Mouse (Mus musculus) CH12.LX (cell line): ENCODE measurements around the gene A730061H03Rik. TPM values are rescaled to one million over a fixed set of nuclear protein-coding genes. Genes with fewer than 3 reads are reported as not detected.
A peak's percentile ranks its signal among the peaks of the same experiment; 100 is the strongest.

Experiments used
- DNase-seq: peaks from one replicate; pipeline ENCODE4 v3.0.0-alpha.2; 2013; ENCODE audit errors: extremely low read depth
- H3K27ac ChIP-seq: 2 replicates; pipeline ENCODE4 v1.5.1; 2012; ENCODE audit warnings: low read depth, mild to moderate bottlenecking, control low read depth, moderate library complexity; ENCODE audit not compliant: insufficient read depth
- H3K27me3 ChIP-seq: replicated peaks from 2 replicates; pipeline ENCODE3; 2012; ENCODE audit warnings: inconsistent platforms
- H3K36me3 ChIP-seq, 2 experiments: replicated peaks in 1 of 2; 2 replicates each; pipeline versions ENCODE3 to v1.6.1; 2012; ENCODE audit warnings: inconsistent platforms in 1 of 2, low read length in 1 of 2, mild to moderate bottlenecking in 1 of 2, mixed read lengths in 1 of 2, moderate library complexity in 1 of 2; ENCODE audit not compliant: control insufficient read depth in 1 of 2, insufficient read depth in 1 of 2
- H3K4me1 ChIP-seq, 2 experiments: 2 replicates each; pipeline ENCODE4 v1.6.1; 2012; ENCODE audit warnings: inconsistent platforms in 1 of 2, moderate library complexity in 1 of 2; ENCODE audit not compliant: insufficient read depth in 2 of 2, control insufficient read depth in 1 of 2
- H3K4me2 ChIP-seq: 2 replicates; pipeline ENCODE4 v1.6.1; 2012; ENCODE audit warnings: low read depth, mild to moderate bottlenecking, control low read depth; ENCODE audit not compliant: poor library complexity, insufficient read depth, severe bottlenecking
- H3K4me3 ChIP-seq, 3 experiments: fragments of 150-350 bp in 1 of 3; sonication (generic) in 1 of 3; replicated peaks in 1 of 3; 2 replicates each; pipeline versions ENCODE3 to v1.5.1; 2011 to 2012; ENCODE audit warnings: low read depth in 2 of 3, low read length in 2 of 3, mild to moderate bottlenecking in 2 of 3, moderate library complexity in 2 of 3, control low read depth in 1 of 3, improper control_type of control experiment in 1 of 3, inconsistent platforms in 1 of 3, mixed read lengths in 1 of 3; ENCODE audit not compliant: poor library complexity in 1 of 3
- H3K79me2 ChIP-seq: replicated peaks from 2 replicates; pipeline ENCODE4 v1.6.1; 2012; ENCODE audit warnings: mild to moderate bottlenecking, moderate library complexity; ENCODE audit not compliant: control insufficient read depth, poor library complexity, insufficient read depth, severe bottlenecking; ENCODE audit errors: extremely low read depth
- H3K9ac ChIP-seq: 2 replicates; pipeline ENCODE4 v1.6.1; 2012; ENCODE audit warnings: low read depth, mild to moderate bottlenecking, control low read depth, moderate library complexity; ENCODE audit not compliant: insufficient read depth
- H3K9me3 ChIP-seq: replicated peaks from 2 replicates; pipeline ENCODE3; 2012; ENCODE audit warnings: low read length, inconsistent platforms, mixed read lengths
- CTCF ChIP-seq, 2 experiments: IDR thresholded peaks in 1 of 2; conservative IDR thresholded peaks in 1 of 2; 2 replicates each; pipeline ENCODE4 v1.5.1; 2011 to 2012; ENCODE audit warnings: low read depth in 2 of 2, low read length in 2 of 2, improper control_type of control experiment in 1 of 2, inconsistent platforms in 1 of 2, mild to moderate bottlenecking in 1 of 2, moderate library complexity in 1 of 2
- ELF1 ChIP-seq: IDR thresholded peaks from 2 replicates; pipeline ENCODE4 v1.6.1; 2014; ENCODE audit warnings: low read depth, mild to moderate bottlenecking, inconsistent platforms, low read length, improper control_type of control experiment
- EP300 ChIP-seq: IDR thresholded peaks from 2 replicates; pipeline ENCODE4 v1.6.1; 2011; ENCODE audit warnings: low read length, improper control_type of control experiment
- HCFC1 ChIP-seq: IDR thresholded peaks from 2 replicates; pipeline ENCODE4 v1.6.1; 2012; ENCODE audit warnings: low read depth, mild to moderate bottlenecking, inconsistent platforms, low read length, improper control_type of control experiment
- KAT2A ChIP-seq: IDR thresholded peaks from 2 replicates; pipeline ENCODE4 v1.6.1; 2012; ENCODE audit warnings: low read length, improper control_type of control experiment, inconsistent platforms; ENCODE audit not compliant: insufficient replicate concordance
- MAZ ChIP-seq: IDR thresholded peaks from 2 replicates; pipeline ENCODE4 v1.6.1; 2012; ENCODE audit warnings: low read depth, mild to moderate bottlenecking, inconsistent platforms, low read length, improper control_type of control experiment, moderate library complexity
- MEF2A ChIP-seq: IDR thresholded peaks from 2 replicates; pipeline ENCODE4 v1.6.1; 2014; ENCODE audit warnings: low read depth, mild to moderate bottlenecking, inconsistent platforms, low read length, improper control_type of control experiment, borderline replicate concordance
- MXI1 ChIP-seq: IDR thresholded peaks from 2 replicates; pipeline ENCODE4 v1.6.1; 2011; ENCODE audit warnings: mild to moderate bottlenecking, low read depth, low read length, improper control_type of control experiment
- MYC ChIP-seq: IDR thresholded peaks from 2 replicates; pipeline ENCODE4 v1.6.1; 2011; ENCODE audit warnings: low read depth, mild to moderate bottlenecking, improper control_type of control experiment, low read length
- RAD21 ChIP-seq: IDR thresholded peaks from 2 replicates; pipeline ENCODE4 v1.6.1; 2011; ENCODE audit warnings: low read depth, mild to moderate bottlenecking, low read length, improper control_type of control experiment, moderate library complexity
- SMC3 ChIP-seq: IDR thresholded peaks from 2 replicates; pipeline ENCODE4 v1.6.1; 2011; ENCODE audit warnings: low read depth, low read length, improper control_type of control experiment
- UBTF ChIP-seq: IDR thresholded peaks from 2 replicates; pipeline ENCODE4 v1.6.1; 2012; ENCODE audit warnings: low read depth, mild to moderate bottlenecking, inconsistent platforms, low read length, improper control_type of control experiment, moderate library complexity
- USF1 ChIP-seq: IDR thresholded peaks from 2 replicates; pipeline ENCODE4 v1.6.1; 2014; ENCODE audit warnings: low read depth, mild to moderate bottlenecking, inconsistent platforms, low read length, improper control_type of control experiment
- ZMIZ1 ChIP-seq: IDR thresholded peaks from 2 replicates; pipeline ENCODE4 v1.6.1; 2012; ENCODE audit warnings: low read depth, mild to moderate bottlenecking, inconsistent platforms, low read length, improper control_type of control experiment
- dilution Hi-C: fragments of 300-500 bp; cut with MboI; formaldehyde crosslinking; loops from 2 replicates; pipeline ENCODE4 v1.14.3; 2020; ENCODE audit warnings: low sequenced_read_pairs; ENCODE audit not compliant: extremely low pct_unique_long_range_greater_than_20kb, extremely low pct_ligation_motif_present
- in situ Hi-C: fragments of 300-500 bp; cut with MboI; formaldehyde crosslinking; loops from 3 replicates; pipeline ENCODE4 v1.14.3; 2019; ENCODE audit warnings: low sequenced_read_pairs, low pct_ligation_motif_present, low pct_unique_long_range_greater_than_20kb, mixed read lengths
- polyA plus RNA-seq: library from polyadenylated mRNA; unstranded; fragments of >175 nt; gene quantifications from 2 replicates; pipeline ENCODE4 v1.2.1, GENCODE M21; 2012; ENCODE audit warnings: low read depth; ENCODE audit not compliant: insufficient read length
- total RNA-seq, 2 experiments: library from RNA; depleted of rRNA; stranded (reverse); fragments of 300-350 nt in 1 of 2; fragments of >200 nt in 1 of 2; gene quantifications; 2 replicates each; pipeline ENCODE4 v1.2.3; 2012 to 2014

Gene A730061H03Rik
- total and polyA plus RNA-seq, 3 experiments: 0.34 to 0.93 TPM; not detected in 1

DNA sequence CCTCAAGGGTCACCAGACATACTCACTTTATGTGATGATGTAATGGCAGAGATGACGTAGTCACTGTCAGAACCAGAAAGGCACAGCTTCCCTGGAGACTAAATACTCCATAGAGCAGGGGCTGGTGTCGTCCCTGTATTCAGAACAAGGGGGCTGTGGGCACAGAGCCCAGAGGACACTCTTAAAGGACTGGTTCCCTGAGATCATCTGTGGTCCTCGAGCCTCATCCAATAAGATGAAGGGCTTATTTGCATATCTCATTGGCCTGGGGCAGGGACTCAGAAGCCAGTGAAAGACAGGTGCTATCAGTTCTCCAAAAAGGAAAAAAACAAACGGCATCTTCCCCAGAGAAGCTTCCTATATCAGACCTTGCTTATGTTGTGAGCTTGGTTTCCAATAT lies 36.1 kb downstream of the A730061H03Rik start:
- Histone ChIP-seq H3K9me3 (no peaks in the 10 kb centered on the region), H3K9ac (no peak overlapping the region), H3K27me3 (peaks cover 41% of the 10 kb centered on the region), H3K4me2 (no peak overlapping the region), H3K36me3 (no peaks in the 10 kb centered on the region), H3K4me1 (peaks cover 5 to 25% of the 10 kb centered on the region in 2 experiments; a peak in 2 of 4 replicates), H3K79me2 (no peaks in the 10 kb centered on the region), H3K4me3 (no peak overlapping the region), H3K27ac (no peak overlapping the region)
- peak; percentile 30; the same call in 1 of the 2 replicates for TF ChIP-seq EP300
- no peak for TF ChIP-seq MEF2A
- no peak for TF ChIP-seq ZMIZ1
- no peak for TF ChIP-seq MYC
- TF ChIP-seq ELF1: no peak
- in situ Hi-C loops (no loop called here), dilution Hi-C loops (no loop called here)
- DNase-seq: no peak

DNA sequence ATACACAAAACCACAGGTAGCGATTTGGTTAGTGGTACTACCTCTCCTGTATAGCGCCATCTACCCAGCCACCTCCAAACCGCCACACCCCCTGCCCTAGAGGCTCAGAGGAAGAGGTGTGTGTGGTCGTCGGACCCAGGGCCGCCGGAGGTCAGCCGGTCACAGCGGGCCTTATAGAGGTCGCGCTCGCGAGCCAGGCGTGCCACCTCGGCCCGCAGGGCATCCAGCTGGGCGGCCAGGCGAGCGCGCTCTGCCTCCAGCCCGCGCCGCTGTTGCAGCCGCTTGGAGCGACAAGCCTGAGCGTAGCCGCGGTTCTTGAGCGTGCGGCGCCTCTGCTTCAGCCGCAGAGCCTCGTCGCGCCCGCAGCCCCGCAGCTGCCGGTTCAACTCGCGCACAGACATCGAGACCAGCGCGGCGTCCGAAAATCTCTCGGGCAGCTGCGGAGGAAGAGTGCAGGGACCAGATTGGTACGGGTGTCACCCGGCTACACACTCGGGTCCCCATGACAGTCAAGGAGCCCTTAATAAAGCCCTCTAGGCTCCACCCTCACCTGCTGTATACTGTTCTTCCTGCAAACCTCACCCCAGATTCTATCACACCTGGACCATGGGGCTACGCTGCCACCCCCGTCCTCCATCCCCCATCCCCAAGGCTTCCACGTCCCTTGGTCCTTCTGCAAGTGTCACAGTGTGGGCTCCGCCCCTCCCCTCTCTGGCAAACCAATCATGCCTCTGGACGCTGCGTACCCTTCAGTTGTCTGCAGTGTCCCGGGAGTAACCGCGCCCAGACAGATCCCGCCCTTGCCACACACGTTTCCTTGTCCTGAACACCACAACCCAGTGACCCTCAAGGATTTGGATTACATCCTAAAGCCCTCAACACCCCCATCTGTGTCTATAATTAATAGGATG lies 39.5 kb downstream of the A730061H03Rik start:
- H3K79me2 ChIP-seq: no peaks in the 10 kb centered on the region
- DNase-seq: no peak
- H3K9me3 ChIP-seq: no peaks in the 10 kb centered on the region
- peak overlapping the region in 1 of 3 experiments; percentile 50 for H3K4me3 ChIP-seq
- dilution Hi-C loops: no loop called here
- no peak overlapping the region for H3K9ac ChIP-seq
- peaks cover 69% of the 10 kb centered on the region for H3K27me3 ChIP-seq
- peaks cover 2 to 27% of the 10 kb centered on the region in 2 experiments; a peak in 2 of 4 replicates for H3K4me1 ChIP-seq
- peak overlapping the region; percentile 60 for H3K4me2 ChIP-seq
- H3K36me3 ChIP-seq: no peaks in the 10 kb centered on the region
- TF ChIP-seq HCFC1 (no peak), MXI1 (no peak), UBTF (peak; percentile 66; the same call in 1 of the 2 replicates), KAT2A (no peak), CTCF (conservative IDR thresholded peaks at IDR 0.05 in 1 of 2, IDR thresholded peaks at IDR 0.05 in 1 of 2; ENCODE audit: low read depth in 2 of 2, low read length in 2 of 2) (peak in 1 of 2 experiments; percentile 47; a peak in 2 of 4 replicates), MAZ (no peak)
- in situ Hi-C loops: no loop called here
- no peak overlapping the region for H3K27ac ChIP-seq

DNA sequence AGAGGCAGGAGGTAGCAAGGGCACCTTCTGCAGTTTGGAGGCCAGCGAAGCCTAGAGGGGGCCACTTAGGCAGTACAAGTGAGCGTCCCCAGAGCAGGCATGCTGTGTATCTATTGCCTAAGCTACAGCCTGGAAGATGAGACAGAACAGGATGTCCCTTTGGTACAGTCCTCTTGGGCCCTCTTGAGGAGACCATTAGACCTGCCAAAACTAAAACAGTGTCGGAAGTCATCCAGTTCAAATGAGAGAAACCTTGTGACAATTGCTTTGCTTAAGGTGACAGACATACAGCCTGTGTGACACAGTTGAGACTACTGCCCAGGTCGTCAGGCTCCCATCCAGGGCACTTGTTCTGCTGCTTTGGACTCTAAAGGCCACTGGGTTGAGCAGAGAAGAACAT lies 40.6 kb downstream of the A730061H03Rik start:
- Histone ChIP-seq H3K27ac (no peak overlapping the region), H3K9ac (no peak overlapping the region)
- TF ChIP-seq RAD21 (peak; percentile 55), HCFC1 (no peak), MYC (no peak), CTCF (conservative IDR thresholded peaks at IDR 0.05 in 1 of 2, IDR thresholded peaks at IDR 0.05 in 1 of 2; ENCODE audit: low read depth in 2 of 2, low read length in 2 of 2) (peak in 1 of 2 experiments; percentile 54; a peak in 2 of 4 replicates), SMC3 (peak; percentile 28; the same call in 1 of the 2 replicates), USF1 (no peak)
- TF ChIP-seq, all 38 proteins: peak for 3
- Histone ChIP-seq H3K36me3 (no peaks in the 10 kb centered on the region), H3K4me1 (peaks cover 2 to 27% of the 10 kb centered on the region in 2 experiments; a peak in 2 of 4 replicates), H3K9me3 (no peaks in the 10 kb centered on the region), H3K4me3 (no peak overlapping the region), H3K4me2 (no peak overlapping the region), H3K79me2 (no peaks in the 10 kb centered on the region), H3K27me3 (peaks cover 74% of the 10 kb centered on the region)
- dilution Hi-C loops (no loop called here), in situ Hi-C loops (no loop called here)
- no peak for DNase-seq
